In the genomic region with DNA sequence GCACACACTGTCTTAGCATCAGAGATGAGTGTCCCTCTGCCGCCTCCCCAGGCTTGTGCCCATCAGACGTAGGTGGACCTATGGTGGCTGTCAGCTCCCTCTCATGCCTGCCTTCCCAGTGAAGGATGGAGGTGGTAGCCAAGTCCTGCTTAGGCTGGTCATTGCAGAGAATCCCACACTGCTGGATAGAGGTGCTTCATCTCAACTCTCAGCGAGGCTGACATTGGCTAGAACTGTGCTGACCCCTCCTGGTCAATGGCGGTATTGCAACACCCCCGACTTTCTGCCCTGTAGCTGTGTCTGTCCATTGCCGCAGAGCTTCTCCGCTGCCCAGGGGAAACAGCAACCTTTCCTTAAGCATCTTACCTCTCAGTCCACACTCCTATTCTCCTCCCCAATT, we compare ENCODE assay signal across 8 mouse cellular contexts. TPM values are rescaled to one million over a fixed set of nuclear protein-coding genes. Genes with fewer than 3 reads are reported as not detected.
A peak's percentile ranks its signal among the peaks of the same experiment; 100 is the strongest.
DNase-seq lines count a peak whose midpoint lies in the region; ATAC-seq lines count a peak whose summit lies in the region.

No protein-coding gene starts in this region.

- H3K36me3 ChIP-seq in embryonic facial prominence, embryonic 12.5 days, result no peaks in the 10 kb centered on the region
- H3K36me3 ChIP-seq in heart, embryonic 10.5 days, result no peaks in the 10 kb centered on the region
- H3K36me3 ChIP-seq in kidney, embryonic 16.5 days (ENCODE audit: insufficient read depth, low read length), result no peaks in the 10 kb centered on the region
- H3K36me3 ChIP-seq in liver, embryonic 11.5 days (ENCODE audit: control insufficient read depth, insufficient read depth, low read length), result no peaks in the 10 kb centered on the region
- no peaks in the 10 kb centered on the region for H3K36me3 ChIP-seq in splenic B cell, adult 2 months (ENCODE audit: control insufficient read depth, insufficient read depth, low read length, poor library complexity, severe bottlenecking)

- ATAC-seq in embryonic facial prominence, embryonic 12.5 days (ENCODE audit: insufficient number of reproducible peaks, insufficient read depth, low FRiP score, low TSS enrichment), result 0 out of 2 replicates have a peak, but pooled peaks have one; percentile 54
- ATAC-seq in kidney, embryonic 16.5 days (ENCODE audit: low FRiP score, low TSS enrichment), result peak; percentile 37; the same call in 1 of the 2 replicates
- peak; percentile 39; the same call in 1 of the 2 replicates for ATAC-seq in liver, embryonic 11.5 days (replicated peaks; ENCODE audit: low FRiP score)

- H3K4me2 ChIP-seq in embryonic facial prominence, embryonic 12.5 days (replicated peaks), result no peak overlapping the region
- H3K4me2 ChIP-seq in kidney, embryonic 16.5 days (replicated peaks; ENCODE audit: low read depth, low read length), result no peak overlapping the region
- no peak overlapping the region for H3K4me2 ChIP-seq in liver, embryonic 11.5 days

- H3K4me1 ChIP-seq in embryonic facial prominence, embryonic 12.5 days, result peaks cover 5% of the 10 kb centered on the region
- peaks cover 22% of the 10 kb centered on the region; the same call in 1 of the 2 replicates for H3K4me1 ChIP-seq in heart, embryonic 10.5 days
- peaks cover 7% of the 10 kb centered on the region; the same call in 1 of the 2 replicates for H3K4me1 ChIP-seq in kidney, embryonic 16.5 days (ENCODE audit: insufficient read depth, low read length)
- H3K4me1 ChIP-seq in liver, embryonic 11.5 days (replicated peaks; ENCODE audit: control insufficient read depth, insufficient read depth, low read length), result no peaks in the 10 kb centered on the region

- H3K9ac ChIP-seq in embryonic facial prominence, embryonic 12.5 days, result no peak overlapping the region
- H3K9ac ChIP-seq in kidney, embryonic 16.5 days (replicated peaks; ENCODE audit: low read length), result no peak overlapping the region
- no peak overlapping the region for H3K9ac ChIP-seq in liver, embryonic 11.5 days (ENCODE audit: low read depth, low read length)

- peaks cover 18% of the 10 kb centered on the region; the same call in 1 of the 2 replicates for H3K27me3 ChIP-seq in embryonic facial prominence, embryonic 12.5 days
- peaks cover 93% of the 10 kb centered on the region for H3K27me3 ChIP-seq in heart, embryonic 10.5 days (ENCODE audit: insufficient read depth, poor library complexity, severe bottlenecking)
- no peaks in the 10 kb centered on the region for H3K27me3 ChIP-seq in kidney, embryonic 16.5 days (ENCODE audit: insufficient read depth, low read length)
- H3K27me3 ChIP-seq in liver, embryonic 11.5 days (replicated peaks; ENCODE audit: control insufficient read depth, insufficient read depth, low read length), result peaks cover 6% of the 10 kb centered on the region
- no peaks in the 10 kb centered on the region for H3K27me3 ChIP-seq in splenic B cell, adult 2 months (ENCODE audit: control insufficient read depth, insufficient read depth, low read length, poor library complexity, severe bottlenecking)

- peak; percentile 77 for DNase-seq in A20 (ENCODE audit: low read depth, low spot score)
- DNase-seq in adrenal gland, postnatal 36 days, result peak; percentile 92 to 93
- DNase-seq in heart, embryonic 10.5 days (ENCODE audit: low spot score), result peak; percentile 91
- peak; percentile 88 for DNase-seq in liver, embryonic 11.5 days (ENCODE audit: low spot score)
- peak; percentile 78 to 88 for DNase-seq in natural killer cell, adult 2 months (ENCODE audit: low spot score in 2 of 2)
- DNase-seq in splenic B cell, adult 2 months (ENCODE audit: low read depth, low spot score), result peak; percentile 89

- H3K9me3 ChIP-seq in embryonic facial prominence, embryonic 12.5 days, result no peaks in the 10 kb centered on the region
- H3K9me3 ChIP-seq in heart, embryonic 10.5 days, result no peaks in the 10 kb centered on the region
- no peaks in the 10 kb centered on the region for H3K9me3 ChIP-seq in kidney, embryonic 16.5 days (ENCODE audit: low read length)
- H3K9me3 ChIP-seq in liver, embryonic 11.5 days (ENCODE audit: control insufficient read depth, low read length), result no peaks in the 10 kb centered on the region

- H3K4me3 ChIP-seq in embryonic facial prominence, embryonic 12.5 days, result no peak overlapping the region
- no peak overlapping the region for H3K4me3 ChIP-seq in heart, embryonic 10.5 days
- no peak overlapping the region for H3K4me3 ChIP-seq in kidney, embryonic 16.5 days (ENCODE audit: low read length)
- no peak overlapping the region for H3K4me3 ChIP-seq in liver, embryonic 11.5 days (ENCODE audit: low read depth, low read length)

- no peak overlapping the region for H3K27ac ChIP-seq in embryonic facial prominence, embryonic 12.5 days
- no peak overlapping the region for H3K27ac ChIP-seq in heart, embryonic 10.5 days
- H3K27ac ChIP-seq in kidney, embryonic 16.5 days (ENCODE audit: low read length), result no peak overlapping the region
- no peak overlapping the region for H3K27ac ChIP-seq in liver, embryonic 11.5 days (ENCODE audit: low read depth, low read length)

- WGBS in embryonic facial prominence, embryonic 12.5 days, result 9% methylated on average over 7 of the region's 7 CpGs
- WGBS in heart, embryonic 10.5 days, result 12% methylated on average over 7 of the region's 7 CpGs
- whole genome bisulfite sequencing in kidney, embryonic 16.5 days, result 14% methylated on average over 7 of the region's 7 CpGs
- WGBS in liver, embryonic 11.5 days, result 10% methylated on average over 7 of the region's 7 CpGs

RNA-seq across cellular contexts. Expression of gene Pef1, which starts 15.1 kb away (rescaled TPM):
- 10 to 100 TPM; 74.4 to 84.0 TPM for total RNA-seq in adrenal gland, postnatal 36 days (2021)
- polyA plus RNA-seq in embryonic facial prominence, embryonic 12.5 days (2016; fragmentation: Nextera tagmentation; extraction: Ambion mirVana), result 65.6 and 69.5 TPM in 2 replicates
- polyA plus RNA-seq in heart, embryonic 10.5 days (2016; fragmentation: Nextera tagmentation; extraction: Ambion mirVana), result 60.5 and 66.1 TPM in 2 replicates
- 85.5 and 90.9 TPM in 2 replicates for polyA plus RNA-seq in kidney, embryonic 16.5 days (2015; fragmentation: Nextera tagmentation; extraction: Ambion mirVana)
- polyA plus RNA-seq in liver, embryonic 11.5 days (2014; fragmentation: Nextera tagmentation; extraction: Ambion mirVana), result 56.8 and 58.1 TPM in 2 replicates

RNA-seq across cellular contexts. Expression of gene Col16a1, which starts 39.7 kb away (rescaled TPM):
- 10 to 100 TPM; 15.6 to 18.7 TPM for total RNA-seq in adrenal gland, postnatal 36 days (2021)
- 40.3 and 46.2 TPM in 2 replicates for polyA plus RNA-seq in embryonic facial prominence, embryonic 12.5 days (2016; fragmentation: Nextera tagmentation; extraction: Ambion mirVana)
- polyA plus RNA-seq in heart, embryonic 10.5 days (2016; fragmentation: Nextera tagmentation; extraction: Ambion mirVana), result 11.0 and 11.7 TPM in 2 replicates
- 41.2 and 48.8 TPM in 2 replicates for polyA plus RNA-seq in kidney, embryonic 16.5 days (2015; fragmentation: Nextera tagmentation; extraction: Ambion mirVana)
- polyA plus RNA-seq in liver, embryonic 11.5 days (2014; fragmentation: Nextera tagmentation; extraction: Ambion mirVana), result 4.2 and 6.0 TPM in 2 replicates

RNA-seq across cellular contexts. Expression of gene Hcrtr1, which starts 51.9 kb away (rescaled TPM):
- total RNA-seq in adrenal gland, postnatal 36 days (2021), result under 1 TPM; 0.40 to 0.46 TPM
- polyA plus RNA-seq in embryonic facial prominence, embryonic 12.5 days (2016; fragmentation: Nextera tagmentation; extraction: Ambion mirVana), result 0.27 and 0.32 TPM in 2 replicates
- polyA plus RNA-seq in heart, embryonic 10.5 days (2016; fragmentation: Nextera tagmentation; extraction: Ambion mirVana), result 0.12 and 0.43 TPM in 2 replicates
- 0.19 and 0.31 TPM in 2 replicates for polyA plus RNA-seq in kidney, embryonic 16.5 days (2015; fragmentation: Nextera tagmentation; extraction: Ambion mirVana)
- polyA plus RNA-seq in liver, embryonic 11.5 days (2014; fragmentation: Nextera tagmentation; extraction: Ambion mirVana), result 0.12 and 0.30 TPM in 2 replicates
